Mouse (Mus musculus): ENCODE results near the gene Nexn.
"Not testable (repeated sequence)": the region's sequence is repeated elsewhere in the genome, so short reads cannot be mapped to it uniquely, and the experiment has no call there.

Gene Nexn

GRCm38 (mm10) chr3:152235238-152235637 is 30.9 kb downstream of the Nexn start:
- DNase-seq (ENCODE audit: low spot score), result no peak

- DNase-seq (ENCODE audit: low spot score), result no peak
Measured at GRCm38 (mm10) chr3:152231333-152232100, 34.6 kb downstream of the Nexn start.

GRCm38 (mm10) chr3:152229271-152229670 is 36.9 kb downstream of the Nexn start:
- no peak for DNase-seq (ENCODE audit: low spot score)

- no peak for DNase-seq (ENCODE audit: low spot score)
Measured at GRCm38 (mm10) chr3:152228843-152229242, 37.3 kb downstream of the Nexn start.

- no peak for DNase-seq (ENCODE audit: low spot score)
Measured at GRCm38 (mm10) chr3:152225906-152226305, 40.2 kb downstream of the Nexn start.

GRCm38 (mm10) chr3:152224918-152225317 is 41.2 kb downstream of the Nexn start:
- no peak for DNase-seq (ENCODE audit: low spot score)

GRCm38 (mm10) chr3:152213416-152213815 is 52.7 kb downstream of the Nexn start:
- DNase-seq (ENCODE audit: low spot score), result no peak

GRCm38 (mm10) chr3:152211731-152212279 is 54.3 kb downstream of the Nexn start:
- DNase-seq (ENCODE audit: low spot score), result no peak

GRCm38 (mm10) chr3:152210728-152211391 is 55.3 kb downstream of the Nexn start:
- DNase-seq (ENCODE audit: low spot score), result peak; percentile 82

- peak; percentile 100 for DNase-seq (ENCODE audit: low spot score)
Measured at GRCm38 (mm10) chr3:152209967-152210634, 56.0 kb downstream of the Nexn start, which contains the start of the genes Dnajb4 and Fubp1. Gene Dnajb4 (minus strand): TSS chr3:152210302. Gene Fubp1 (plus strand): TSS chr3:152210422.

- DNase-seq (ENCODE audit: low spot score), result no peak
Measured at GRCm38 (mm10) chr3:152209177-152209966, 56.8 kb downstream of the Nexn start.

GRCm38 (mm10) chr3:152208096-152208885 is 57.9 kb downstream of the Nexn start:
- no peak for DNase-seq (ENCODE audit: low spot score)

GRCm38 (mm10) chr3:152207156-152207555 is 59.0 kb downstream of the Nexn start:
- DNase-seq (ENCODE audit: low spot score), result no peak

GRCm38 (mm10) chr3:152204577-152204976 is 61.6 kb downstream of the Nexn start:
- no peak for DNase-seq (ENCODE audit: low spot score)

- no peak for DNase-seq (ENCODE audit: low spot score)
Measured at GRCm38 (mm10) chr3:152203996-152204395, 62.2 kb downstream of the Nexn start.

GRCm38 (mm10) chr3:152203411-152203810 is 62.7 kb downstream of the Nexn start:
- DNase-seq (ENCODE audit: low spot score), result no peak

GRCm38 (mm10) chr3:152202942-152203341 is 63.2 kb downstream of the Nexn start:
- no peak for DNase-seq (ENCODE audit: low spot score)

- DNase-seq (ENCODE audit: low spot score), result no peak
Measured at GRCm38 (mm10) chr3:152201651-152202050, 64.5 kb downstream of the Nexn start.

- DNase-seq (ENCODE audit: low spot score), result no peak
Measured at GRCm38 (mm10) chr3:152201181-152201580, 65.0 kb downstream of the Nexn start.

GRCm38 (mm10) chr3:152199125-152199524 is 67.0 kb downstream of the Nexn start:
- no peak for DNase-seq (ENCODE audit: low spot score)

GRCm38 (mm10) chr3:152197246-152197645 is 68.9 kb downstream of the Nexn start:
- not testable (repeated sequence) for DNase-seq (ENCODE audit: low spot score)
